Mouse (Mus musculus): ENCODE measurements around the gene Slc39a5. TPM values are rescaled to one million over a fixed set of nuclear protein-coding genes. Genes with fewer than 3 reads are reported as not detected.
A peak's percentile ranks its signal among the peaks of the same experiment; 100 is the strongest.

Slc39a5 gene
- polyA plus RNA-seq, 1 experiment from 2014 or later: 32.9 TPM

GRCm38 (mm10) chr10:128401638-128402037 is 609 bp upstream of the Slc39a5 start:
- no peak overlapping the region for H3K27ac ChIP-seq (ENCODE audit: low read length)
- no peak overlapping the region for H3K9ac ChIP-seq (ENCODE audit: low read length)
- no peaks in the 10 kb centered on the region for H3K9me3 ChIP-seq (replicated peaks; ENCODE audit: control insufficient read depth, low read length)
- H3K27me3 ChIP-seq (ENCODE audit: control insufficient read depth, insufficient read depth, low read length): no peaks in the 10 kb centered on the region
- H3K36me3 ChIP-seq (ENCODE audit: control insufficient read depth, insufficient read depth, low read length): no peaks in the 10 kb centered on the region
- 83% methylated on average over 9 of the region's 9 CpGs for WGBS
- H3K4me1 ChIP-seq (ENCODE audit: control insufficient read depth, insufficient read depth, low read length): peaks cover 6% of the 10 kb centered on the region
- H3K4me2 ChIP-seq (ENCODE audit: low read depth, low read length): no peak overlapping the region
- ATAC-seq (ENCODE audit: insufficient read depth, low FRiP score): no peak
- no peak overlapping the region for H3K4me3 ChIP-seq (replicated peaks; ENCODE audit: low read length)

GRCm38 (mm10) chr10:128400338-128400737 is 691 bp downstream of the Slc39a5 start:
- Histone ChIP-seq H3K9ac (ENCODE audit: low read length) (peak overlapping the region; percentile 14; the same call in 1 of the 2 replicates), H3K27ac (ENCODE audit: low read length) (0 out of 2 replicates have a peak overlapping the region, but pooled peaks have one; percentile 22), H3K4me3 (replicated peaks; ENCODE audit: low read length) (peak overlapping the region; percentile 12), H3K4me2 (ENCODE audit: low read depth, low read length) (peak overlapping the region; percentile 25; the same call in 1 of the 2 replicates), H3K9me3 (replicated peaks; ENCODE audit: control insufficient read depth, low read length) (no peaks in the 10 kb centered on the region), H3K36me3 (ENCODE audit: control insufficient read depth, insufficient read depth, low read length) (no peaks in the 10 kb centered on the region), H3K4me1 (ENCODE audit: control insufficient read depth, insufficient read depth, low read length) (peaks cover 6% of the 10 kb centered on the region), H3K27me3 (ENCODE audit: control insufficient read depth, insufficient read depth, low read length) (no peaks in the 10 kb centered on the region)
- peak; percentile 68 for ATAC-seq (ENCODE audit: insufficient read depth, low FRiP score)
- 14% methylated on average over 5 of the region's 5 CpGs for WGBS

- ATAC-seq (ENCODE audit: insufficient read depth, low FRiP score): peak; percentile 65
- H3K9ac ChIP-seq (ENCODE audit: low read length): no peak overlapping the region
These were observed 3.6 kb downstream of the Slc39a5 start for GRCm38 (mm10) chr10:128397466-128397865.

GRCm38 (mm10) chr10:128396716-128397264 is 4.2 kb downstream of the Slc39a5 start:
- H3K4me1 ChIP-seq (ENCODE audit: control insufficient read depth, insufficient read depth, low read length): peaks cover 6% of the 10 kb centered on the region
- no peak for ATAC-seq (ENCODE audit: insufficient read depth, low FRiP score)
- no peak overlapping the region for H3K4me2 ChIP-seq (ENCODE audit: low read depth, low read length)
- no peak overlapping the region for H3K9ac ChIP-seq (ENCODE audit: low read length)
- H3K27me3 ChIP-seq (ENCODE audit: control insufficient read depth, insufficient read depth, low read length): no peaks in the 10 kb centered on the region
- H3K36me3 ChIP-seq (ENCODE audit: control insufficient read depth, insufficient read depth, low read length): peaks cover 3% of the 10 kb centered on the region; the same call in 1 of the 2 replicates
- H3K27ac ChIP-seq (ENCODE audit: low read length): no peak overlapping the region
- WGBS: 60% methylated on average over 10 of the region's 10 CpGs
- H3K4me3 ChIP-seq (replicated peaks; ENCODE audit: low read length): no peak overlapping the region
- no peaks in the 10 kb centered on the region for H3K9me3 ChIP-seq (replicated peaks; ENCODE audit: control insufficient read depth, low read length)

More at GRCm38 (mm10) chr10:128397466-128397865, 3.6 kb downstream of the Slc39a5 start:
- H3K27ac ChIP-seq (ENCODE audit: low read length): no peak overlapping the region
- WGBS: 63% methylated on average over 7 of the region's 7 CpGs
- no peak overlapping the region for H3K4me2 ChIP-seq (ENCODE audit: low read depth, low read length)
- H3K4me3 ChIP-seq (replicated peaks; ENCODE audit: low read length): no peak overlapping the region
- peaks cover 6% of the 10 kb centered on the region for H3K4me1 ChIP-seq (ENCODE audit: control insufficient read depth, insufficient read depth, low read length)
- H3K27me3 ChIP-seq (ENCODE audit: control insufficient read depth, insufficient read depth, low read length): no peaks in the 10 kb centered on the region
- peaks cover 3% of the 10 kb centered on the region; the same call in 1 of the 2 replicates for H3K36me3 ChIP-seq (ENCODE audit: control insufficient read depth, insufficient read depth, low read length)
- H3K9me3 ChIP-seq (replicated peaks; ENCODE audit: control insufficient read depth, low read length): no peaks in the 10 kb centered on the region

- no peak overlapping the region for H3K4me3 ChIP-seq (replicated peaks; ENCODE audit: low read length)
- H3K27ac ChIP-seq (ENCODE audit: low read length): no peak overlapping the region
- peaks cover 3% of the 10 kb centered on the region; the same call in 1 of the 2 replicates for H3K36me3 ChIP-seq (ENCODE audit: control insufficient read depth, insufficient read depth, low read length)
- H3K9me3 ChIP-seq (replicated peaks; ENCODE audit: control insufficient read depth, low read length): no peaks in the 10 kb centered on the region
- H3K27me3 ChIP-seq (ENCODE audit: control insufficient read depth, insufficient read depth, low read length): no peaks in the 10 kb centered on the region
- no peak for ATAC-seq (ENCODE audit: insufficient read depth, low FRiP score)
- H3K4me2 ChIP-seq (ENCODE audit: low read depth, low read length): no peak overlapping the region
- 45% methylated on average over 11 of the region's 11 CpGs for WGBS
- peaks cover 6% of the 10 kb centered on the region for H3K4me1 ChIP-seq (ENCODE audit: control insufficient read depth, insufficient read depth, low read length)
- H3K9ac ChIP-seq (ENCODE audit: low read length): no peak overlapping the region
These were observed 4.9 kb downstream of the Slc39a5 start for GRCm38 (mm10) chr10:128396017-128396673.

- H3K9me3 ChIP-seq (replicated peaks; ENCODE audit: control insufficient read depth, low read length): no peaks in the 10 kb centered on the region
- no peak for ATAC-seq (ENCODE audit: insufficient read depth, low FRiP score)
- peaks cover 35% of the 10 kb centered on the region for H3K36me3 ChIP-seq (ENCODE audit: control insufficient read depth, insufficient read depth, low read length)
- no peak overlapping the region for H3K9ac ChIP-seq (ENCODE audit: low read length)
- no peaks in the 10 kb centered on the region for H3K27me3 ChIP-seq (ENCODE audit: control insufficient read depth, insufficient read depth, low read length)
- WGBS: 75% methylated on average over 6 of the region's 6 CpGs
- no peak overlapping the region for H3K4me2 ChIP-seq (ENCODE audit: low read depth, low read length)
- H3K4me3 ChIP-seq (replicated peaks; ENCODE audit: low read length): no peak overlapping the region
- H3K4me1 ChIP-seq (ENCODE audit: control insufficient read depth, insufficient read depth, low read length): no peaks in the 10 kb centered on the region
- no peak overlapping the region for H3K27ac ChIP-seq (ENCODE audit: low read length)
These were observed 9.2 kb downstream of the Slc39a5 start for GRCm38 (mm10) chr10:128391850-128392249.

GRCm38 (mm10) chr10:128390366-128390765 is 10.7 kb downstream of the Slc39a5 start:
- Histone ChIP-seq H3K27ac (ENCODE audit: low read length) (no peak overlapping the region), H3K4me2 (ENCODE audit: low read depth, low read length) (no peak overlapping the region), H3K36me3 (ENCODE audit: control insufficient read depth, insufficient read depth, low read length) (peaks cover 48% of the 10 kb centered on the region), H3K9ac (ENCODE audit: low read length) (no peak overlapping the region), H3K27me3 (ENCODE audit: control insufficient read depth, insufficient read depth, low read length) (no peaks in the 10 kb centered on the region), H3K9me3 (replicated peaks; ENCODE audit: control insufficient read depth, low read length) (no peaks in the 10 kb centered on the region), H3K4me3 (replicated peaks; ENCODE audit: low read length) (no peak overlapping the region), H3K4me1 (ENCODE audit: control insufficient read depth, insufficient read depth, low read length) (no peaks in the 10 kb centered on the region)
- WGBS: 86% methylated on average over 12 of the region's 12 CpGs
- no peak for ATAC-seq (ENCODE audit: insufficient read depth, low FRiP score)

GRCm38 (mm10) chr10:128389570-128389969 is 11.5 kb downstream of the Slc39a5 start:
- 82% methylated on average over 6 of the region's 6 CpGs for WGBS
- H3K4me1 ChIP-seq (ENCODE audit: control insufficient read depth, insufficient read depth, low read length): no peaks in the 10 kb centered on the region
- no peak overlapping the region for H3K4me3 ChIP-seq (replicated peaks; ENCODE audit: low read length)
- H3K9ac ChIP-seq (ENCODE audit: low read length): no peak overlapping the region
- no peak overlapping the region for H3K4me2 ChIP-seq (ENCODE audit: low read depth, low read length)
- H3K27ac ChIP-seq (ENCODE audit: low read length): no peak overlapping the region
- H3K9me3 ChIP-seq (replicated peaks; ENCODE audit: control insufficient read depth, low read length): no peaks in the 10 kb centered on the region
- H3K36me3 ChIP-seq (ENCODE audit: control insufficient read depth, insufficient read depth, low read length): peaks cover 51% of the 10 kb centered on the region
- peak; percentile 30; the same call in 1 of the 2 replicates for ATAC-seq (ENCODE audit: insufficient read depth, low FRiP score)
- H3K27me3 ChIP-seq (ENCODE audit: control insufficient read depth, insufficient read depth, low read length): no peaks in the 10 kb centered on the region

- H3K27ac ChIP-seq (ENCODE audit: low read length): no peak overlapping the region
- no peaks in the 10 kb centered on the region for H3K4me1 ChIP-seq (ENCODE audit: control insufficient read depth, insufficient read depth, low read length)
- no peaks in the 10 kb centered on the region for H3K27me3 ChIP-seq (ENCODE audit: control insufficient read depth, insufficient read depth, low read length)
- 91% methylated on average over 14 of the region's 14 CpGs for WGBS
- H3K9ac ChIP-seq (ENCODE audit: low read length): no peak overlapping the region
- no peak overlapping the region for H3K4me3 ChIP-seq (replicated peaks; ENCODE audit: low read length)
- no peaks in the 10 kb centered on the region for H3K9me3 ChIP-seq (replicated peaks; ENCODE audit: control insufficient read depth, low read length)
- H3K36me3 ChIP-seq (ENCODE audit: control insufficient read depth, insufficient read depth, low read length): peaks cover 53% of the 10 kb centered on the region
- no peak for ATAC-seq (ENCODE audit: insufficient read depth, low FRiP score)
- H3K4me2 ChIP-seq (ENCODE audit: low read depth, low read length): no peak overlapping the region
These were observed 12.1 kb downstream of the Slc39a5 start for GRCm38 (mm10) chr10:128388941-128389340.
